Mouse (Mus musculus): ENCODE results near the gene Dlst. TPM values are rescaled to one million over a fixed set of nuclear protein-coding genes. Genes with fewer than 3 reads are reported as not detected.

Gene Dlst
- polyA plus RNA-seq, 1 experiment: 57.4 TPM

- no peak overlapping the region for H3K4me3 ChIP-seq (ENCODE audit: control insufficient read depth, low read depth, low read length)
- TF ChIP-seq POLR2A (IDR thresholded peaks at IDR 0.05; ENCODE audit: control insufficient read depth, low read depth, low read length) (no peak), CTCF (IDR thresholded peaks at IDR 0.05; ENCODE audit: control insufficient read depth, insufficient read depth, insufficient replicate concordance, low read depth, low read length) (no peak)
- H3K27me3 ChIP-seq (ENCODE audit: control insufficient read depth, insufficient read depth, low read length): no peaks in the 10 kb centered on the region
- H3K27ac ChIP-seq (ENCODE audit: control insufficient read depth, insufficient read depth, low read depth, low read length): no peak overlapping the region
- H3K36me3 ChIP-seq (ENCODE audit: control insufficient read depth, insufficient read depth, low read length): no peaks in the 10 kb centered on the region
- peaks cover 10% of the 10 kb centered on the region for H3K4me1 ChIP-seq (ENCODE audit: control insufficient read depth, insufficient read depth, low read length)
Measured at GRCm38 (mm10) chr12:85103096-85103495, 7.5 kb upstream of the Dlst start.

GRCm38 (mm10) chr12:85104789-85105188 lies 5.8 kb upstream of the Dlst start:
- no peak for TF ChIP-seq POLR2A (IDR thresholded peaks at IDR 0.05; ENCODE audit: control insufficient read depth, low read depth, low read length)
- no peak for TF ChIP-seq CTCF (IDR thresholded peaks at IDR 0.05; ENCODE audit: control insufficient read depth, insufficient read depth, insufficient replicate concordance, low read depth, low read length)
- Histone ChIP-seq H3K27me3 (ENCODE audit: control insufficient read depth, insufficient read depth, low read length) (no peaks in the 10 kb centered on the region), H3K4me1 (ENCODE audit: control insufficient read depth, insufficient read depth, low read length) (peaks cover 11% of the 10 kb centered on the region), H3K27ac (ENCODE audit: control insufficient read depth, insufficient read depth, low read depth, low read length) (no peak overlapping the region), H3K4me3 (ENCODE audit: control insufficient read depth, low read depth, low read length) (no peak overlapping the region), H3K36me3 (ENCODE audit: control insufficient read depth, insufficient read depth, low read length) (no peaks in the 10 kb centered on the region)

- TF ChIP-seq POLR2A (IDR thresholded peaks at IDR 0.05; ENCODE audit: control insufficient read depth, low read depth, low read length): no peak
- Histone ChIP-seq H3K36me3 (ENCODE audit: control insufficient read depth, insufficient read depth, low read length) (no peaks in the 10 kb centered on the region), H3K27ac (ENCODE audit: control insufficient read depth, insufficient read depth, low read depth, low read length) (no peak overlapping the region), H3K4me1 (ENCODE audit: control insufficient read depth, insufficient read depth, low read length) (peaks cover 16% of the 10 kb centered on the region), H3K27me3 (ENCODE audit: control insufficient read depth, insufficient read depth, low read length) (no peaks in the 10 kb centered on the region), H3K4me3 (ENCODE audit: control insufficient read depth, low read depth, low read length) (no peak overlapping the region)
Measured at GRCm38 (mm10) chr12:85106292-85106691, 4.3 kb upstream of the Dlst start.

- Histone ChIP-seq H3K27me3 (ENCODE audit: control insufficient read depth, insufficient read depth, low read length) (no peaks in the 10 kb centered on the region), H3K4me3 (ENCODE audit: control insufficient read depth, low read depth, low read length) (no peak overlapping the region), H3K4me1 (ENCODE audit: control insufficient read depth, insufficient read depth, low read length) (peaks cover 21% of the 10 kb centered on the region), H3K36me3 (ENCODE audit: control insufficient read depth, insufficient read depth, low read length) (no peaks in the 10 kb centered on the region; the same call in 1 of the 2 replicates), H3K27ac (ENCODE audit: control insufficient read depth, insufficient read depth, low read depth, low read length) (no peak overlapping the region)
- TF ChIP-seq POLR2A (IDR thresholded peaks at IDR 0.05; ENCODE audit: control insufficient read depth, low read depth, low read length) (no peak), CTCF (IDR thresholded peaks at IDR 0.05; ENCODE audit: control insufficient read depth, insufficient read depth, insufficient replicate concordance, low read depth, low read length) (no peak)
Measured at GRCm38 (mm10) chr12:85108643-85109042, 2.0 kb upstream of the Dlst start.

GRCm38 (mm10) chr12:85109426-85109825 lies 1.2 kb upstream of the Dlst start:
- H3K4me3 ChIP-seq (ENCODE audit: control insufficient read depth, low read depth, low read length): no peak overlapping the region
- peaks cover 17% of the 10 kb centered on the region for H3K4me1 ChIP-seq (ENCODE audit: control insufficient read depth, insufficient read depth, low read length)
- TF ChIP-seq CTCF (IDR thresholded peaks at IDR 0.05; ENCODE audit: control insufficient read depth, insufficient read depth, insufficient replicate concordance, low read depth, low read length) (no peak), POLR2A (IDR thresholded peaks at IDR 0.05; ENCODE audit: control insufficient read depth, low read depth, low read length) (no peak)
- no peaks in the 10 kb centered on the region; the same call in 1 of the 2 replicates for H3K36me3 ChIP-seq (ENCODE audit: control insufficient read depth, insufficient read depth, low read length)
- no peaks in the 10 kb centered on the region for H3K27me3 ChIP-seq (ENCODE audit: control insufficient read depth, insufficient read depth, low read length)
- H3K27ac ChIP-seq (ENCODE audit: control insufficient read depth, insufficient read depth, low read depth, low read length): no peak overlapping the region

- Histone ChIP-seq H3K36me3 (ENCODE audit: control insufficient read depth, insufficient read depth, low read length) (no peaks in the 10 kb centered on the region; the same call in 1 of the 2 replicates), H3K4me1 (ENCODE audit: control insufficient read depth, insufficient read depth, low read length) (peaks cover 17% of the 10 kb centered on the region), H3K4me3 (ENCODE audit: control insufficient read depth, low read depth, low read length) (peak overlapping the region; percentile 94), H3K27ac (ENCODE audit: control insufficient read depth, insufficient read depth, low read depth, low read length) (peak overlapping the region; percentile 23), H3K27me3 (ENCODE audit: control insufficient read depth, insufficient read depth, low read length) (no peaks in the 10 kb centered on the region)
- TF ChIP-seq CTCF (IDR thresholded peaks at IDR 0.05; ENCODE audit: control insufficient read depth, insufficient read depth, insufficient replicate concordance, low read depth, low read length): no peak
- no peak for TF ChIP-seq POLR2A (IDR thresholded peaks at IDR 0.05; ENCODE audit: control insufficient read depth, low read depth, low read length)
Measured at GRCm38 (mm10) chr12:85110011-85110697, 479 bp upstream of the Dlst start.

GRCm38 (mm10) chr12:85112550-85113251 lies 2.1 kb downstream of the Dlst start:
- Histone ChIP-seq H3K27ac (ENCODE audit: control insufficient read depth, insufficient read depth, low read depth, low read length) (no peak overlapping the region), H3K27me3 (ENCODE audit: control insufficient read depth, insufficient read depth, low read length) (no peaks in the 10 kb centered on the region), H3K36me3 (ENCODE audit: control insufficient read depth, insufficient read depth, low read length) (no peaks in the 10 kb centered on the region; the same call in 1 of the 2 replicates), H3K4me3 (ENCODE audit: control insufficient read depth, low read depth, low read length) (no peak overlapping the region), H3K4me1 (ENCODE audit: control insufficient read depth, insufficient read depth, low read length) (peaks cover 11% of the 10 kb centered on the region)
- no peak for TF ChIP-seq POLR2A (IDR thresholded peaks at IDR 0.05; ENCODE audit: control insufficient read depth, low read depth, low read length)
- no peak for TF ChIP-seq CTCF (IDR thresholded peaks at IDR 0.05; ENCODE audit: control insufficient read depth, insufficient read depth, insufficient replicate concordance, low read depth, low read length)
